Mouse (Mus musculus): ENCODE data around the gene Kcnn4.

GRCm38 (mm10) chr7:24366716-24367632, 3.1 kb upstream of the Kcnn4 start:
- no peak for TF ChIP-seq CTCF (IDR thresholded peaks at IDR 0.05; ENCODE audit: low read depth)
- TF ChIP-seq EP300 (IDR thresholded peaks at IDR 0.05; ENCODE audit: low read depth), result no peak
